Mouse (Mus musculus): ENCODE measurements at regions not wholly inside any gene's neighbourhood (a gene's known extent, or its start where the extent isn't known, plus 50 kb on each side); places are given as distances from the start of the nearest gene placed in this dataset.

GRCm38 (mm10) chr12:110022631-110023030 lies 256.2 kb upstream of the Dio3 start:
- intact Hi-C loops (cut with DNase I) = no loop called here
- DNase-seq = no peak

- DNase-seq = no peak
- intact Hi-C loops (cut with DNase I) = no loop called here
These were observed 255.4 kb upstream of the Dio3 start for GRCm38 (mm10) chr12:110023192-110024101.

GRCm38 (mm10) chr12:110024295-110024694 lies 254.6 kb upstream of the Dio3 start:
- intact Hi-C loops (cut with DNase I) = no loop called here
- no peak for DNase-seq

- no peak for DNase-seq
These were observed 253.7 kb upstream of the Dio3 start for GRCm38 (mm10) chr12:110025171-110025570.

GRCm38 (mm10) chr12:110026033-110026750 lies 252.7 kb upstream of the Dio3 start:
- no peak for DNase-seq
- intact Hi-C loops (cut with DNase I) = no loop called here

More at GRCm38 (mm10) chr12:110025171-110025570, 253.7 kb upstream of the Dio3 start:
- intact Hi-C loops (cut with DNase I) = no loop called here

- intact Hi-C loops (cut with DNase I) = no loop called here
- no peak for DNase-seq
These were observed 251.5 kb upstream of the Dio3 start for GRCm38 (mm10) chr12:110027345-110027744.

- intact Hi-C loops (cut with DNase I) = no loop called here
- DNase-seq = no peak
These were observed 250.9 kb upstream of the Dio3 start for GRCm38 (mm10) chr12:110027976-110028375.

GRCm38 (mm10) chr12:110028646-110029045 lies 250.2 kb upstream of the Dio3 start:
- intact Hi-C loops (cut with DNase I) = no loop called here
- DNase-seq = no peak

- no peak for DNase-seq
- intact Hi-C loops (cut with DNase I) = no loop called here
These were observed 247.5 kb upstream of the Dio3 start for GRCm38 (mm10) chr12:110031326-110031725.

GRCm38 (mm10) chr12:110035171-110035570 lies 243.7 kb upstream of the Dio3 start:
- intact Hi-C loops (cut with DNase I) = no loop called here
- no peak for DNase-seq

GRCm38 (mm10) chr12:110040682-110041081 lies 238.2 kb upstream of the Dio3 start:
- intact Hi-C loops (cut with DNase I) = no loop called here
- no peak for DNase-seq

GRCm38 (mm10) chr12:110041782-110042181 lies 237.1 kb upstream of the Dio3 start:
- no peak for DNase-seq
- intact Hi-C loops (cut with DNase I) = no loop called here

- DNase-seq = peak; percentile 7 to 10
- intact Hi-C loops (cut with DNase I) = no loop called here
These were observed 234.6 kb upstream of the Dio3 start for GRCm38 (mm10) chr12:110044266-110044665.

GRCm38 (mm10) chr12:110044721-110045120 lies 234.1 kb upstream of the Dio3 start:
- intact Hi-C loops (cut with DNase I) = no loop called here
- no peak for DNase-seq

- intact Hi-C loops (cut with DNase I) = no loop called here
These were observed 233.0 kb upstream of the Dio3 start for GRCm38 (mm10) chr12:110045770-110046330.

GRCm38 (mm10) chr12:110046613-110047012 lies 232.3 kb upstream of the Dio3 start:
- intact Hi-C loops (cut with DNase I) = no loop called here

More at GRCm38 (mm10) chr12:110045770-110046330, 233.0 kb upstream of the Dio3 start:
- DNase-seq = no peak

GRCm38 (mm10) chr12:110047466-110048250 lies 231.2 kb upstream of the Dio3 start:
- intact Hi-C loops (cut with DNase I) = no loop called here
- DNase-seq = peak in 1 of 2 experiments; percentile 10

More at GRCm38 (mm10) chr12:110046613-110047012, 232.3 kb upstream of the Dio3 start:
- no peak for DNase-seq

GRCm38 (mm10) chr12:110049154-110049736 lies 229.6 kb upstream of the Dio3 start:
- intact Hi-C loops (cut with DNase I) = no loop called here
- no peak for DNase-seq

GRCm38 (mm10) chr12:110059321-110059720 lies 219.5 kb upstream of the Dio3 start:
- intact Hi-C loops (cut with DNase I) = no loop called here
- no peak for DNase-seq

GRCm38 (mm10) chr12:110061961-110062360 lies 216.9 kb upstream of the Dio3 start:
- DNase-seq = no peak
- intact Hi-C loops (cut with DNase I) = no loop called here

Measured in heart, postnatal 36 days (tissue).